Mouse (Mus musculus) fat pad, adult 2 months (tissue): Measurements from ENCODE around the gene Gm49393.

Source experiments
- DNase-seq: peaks from one replicate; pipeline ENCODE4 v3.0.0-alpha.2; 2011; ENCODE audit warnings: low read depth, low spot score; ENCODE audit errors: extremely low read depth

Gene Gm49393

GRCm38 (mm10) chr13:60812768-60813167 is 122.6 kb downstream of the Gm49393 start:
- DNase-seq: no peak

- no peak for DNase-seq
These were observed 125.7 kb downstream of the Gm49393 start for GRCm38 (mm10) chr13:60809690-60810089.
